Mouse (Mus musculus) spleen, embryonic (tissue): Measurements from ENCODE around the gene Alx3.
"Not testable (repeated sequence)": the region's sequence is repeated elsewhere in the genome, so short reads cannot be mapped to it uniquely, and the experiment has no call there.

Experiments used
- CTCF ChIA-PET: fragments of 350-600 bp; sonication (Branson Sonifier 250); formaldehyde crosslinking; loops from one replicate; lab custom pipeline; 2022; lab: Charles Lee

Alx3 gene

DNA sequence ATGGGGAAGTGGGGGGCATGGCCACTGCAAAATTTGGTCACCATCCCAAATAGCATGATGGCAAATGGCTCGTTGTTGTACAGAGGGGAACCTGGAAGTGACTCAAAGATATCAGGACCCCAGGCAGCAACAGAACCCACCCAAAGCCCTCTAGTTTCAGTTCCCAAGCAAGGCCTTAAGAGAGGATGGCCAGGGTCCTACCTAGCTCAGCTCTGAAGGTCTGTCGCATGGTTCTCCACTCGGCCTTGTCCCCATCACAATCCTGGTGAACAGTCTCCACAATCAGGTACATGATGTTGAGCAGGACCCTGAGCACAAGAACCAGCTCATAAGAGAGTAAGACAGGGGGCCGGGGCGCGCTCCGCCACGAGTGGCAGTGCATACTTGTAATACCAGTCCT, 29.6 kb downstream of the Alx3 start:
- CTCF ChIA-PET: no interaction called here

DNA sequence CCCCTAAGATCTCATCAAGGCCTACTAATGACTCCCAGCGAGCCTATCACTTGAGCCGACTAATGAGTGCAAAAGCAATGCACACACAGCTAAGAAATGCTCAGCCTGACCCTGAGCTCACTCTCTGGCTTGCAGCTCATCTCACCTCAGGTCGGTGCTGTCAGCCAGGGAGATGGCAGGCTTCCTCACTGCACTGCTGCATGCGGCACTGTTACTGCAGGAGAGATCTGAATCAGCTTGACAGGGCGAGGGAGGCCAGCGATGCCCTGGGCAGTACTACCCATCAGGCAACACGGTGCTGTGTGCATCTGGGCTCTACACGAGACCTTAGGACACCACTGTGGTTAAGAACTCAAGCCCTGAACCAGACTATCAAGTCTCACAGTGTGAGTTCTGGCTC, 30.7 kb downstream of the Alx3 start:
- CTCF ChIA-PET: no interaction called here

DNA sequence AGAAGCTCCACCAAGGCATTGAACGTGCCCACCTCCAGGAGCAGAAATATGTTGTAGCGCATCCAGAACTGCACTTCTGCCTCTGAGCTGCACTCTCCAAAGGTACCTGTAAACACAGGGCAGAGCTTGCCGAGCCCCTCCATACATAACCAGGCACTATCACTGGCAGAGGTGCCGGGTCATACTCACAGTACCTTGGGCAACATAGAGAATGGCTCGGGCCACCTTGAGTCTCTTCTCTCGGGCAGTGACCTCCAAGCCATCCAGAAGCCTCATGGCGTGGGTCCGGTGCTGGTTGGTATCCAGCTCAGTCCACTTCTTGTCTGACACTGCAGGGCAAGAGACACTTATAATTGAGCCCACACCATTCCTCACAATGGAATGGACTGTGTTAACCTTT, 31.9 kb downstream of the Alx3 start:
- CTCF ChIA-PET: no interaction called here

DNA sequence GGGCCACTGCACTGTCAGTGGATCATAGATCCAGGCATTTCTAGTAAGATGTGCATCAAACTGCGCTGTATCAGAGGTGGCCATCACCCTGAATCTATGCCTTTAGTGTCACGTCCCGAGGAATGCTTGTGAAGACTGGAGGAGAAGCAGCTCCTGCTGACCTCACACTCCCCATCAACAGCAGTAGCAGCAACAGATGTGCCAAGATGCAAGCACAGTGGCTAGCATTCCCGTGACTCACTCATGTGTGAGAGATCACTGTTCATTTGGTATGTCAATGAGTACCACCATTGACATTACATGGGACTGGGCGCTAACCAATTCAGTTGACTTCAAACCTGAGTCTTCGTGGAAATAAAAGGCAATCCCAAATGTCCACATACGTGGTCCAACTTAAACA, 32.8 kb downstream of the Alx3 start:
- CTCF ChIA-PET: no interaction called here

DNA sequence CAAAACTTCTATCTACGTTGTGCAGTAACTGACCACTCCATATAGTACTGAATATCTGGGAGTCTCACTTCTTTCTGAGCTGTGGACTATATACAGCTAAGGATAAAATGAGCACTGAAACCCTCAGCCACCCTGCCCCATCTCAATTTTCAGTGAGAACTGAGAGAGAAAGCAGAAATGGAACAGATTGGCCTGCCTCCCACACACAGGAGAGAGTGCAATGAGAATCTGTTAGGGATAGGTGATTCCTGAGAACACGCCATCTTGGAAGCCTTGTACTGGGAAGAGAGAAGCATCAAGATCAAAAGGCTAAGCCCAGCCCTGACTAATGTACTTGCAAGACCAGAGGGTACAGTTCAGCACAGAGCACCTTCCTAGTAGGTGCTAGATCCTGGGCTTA, 33.7 kb downstream of the Alx3 start:
- CTCF ChIA-PET: no interaction called here

DNA sequence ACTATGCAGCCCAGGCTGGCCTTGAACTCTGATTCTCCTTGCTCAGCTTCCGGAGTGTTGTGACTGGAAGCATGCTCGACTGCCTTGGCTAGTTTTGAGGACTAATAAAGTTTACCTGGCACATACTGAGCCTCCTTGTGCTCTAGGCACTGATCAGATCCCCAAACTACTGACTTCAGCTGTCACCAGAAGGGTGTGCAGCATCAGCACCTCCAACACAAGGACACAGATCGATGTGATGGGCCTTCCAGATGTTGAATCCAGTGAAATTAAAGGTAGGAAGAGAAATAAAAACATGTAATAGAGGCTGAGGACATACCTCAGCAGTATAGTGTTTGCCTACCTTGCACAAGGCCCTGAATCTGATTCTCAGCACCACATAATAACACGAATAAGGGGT, 34.6 kb downstream of the Alx3 start:
- CTCF ChIA-PET: no interaction called here

DNA sequence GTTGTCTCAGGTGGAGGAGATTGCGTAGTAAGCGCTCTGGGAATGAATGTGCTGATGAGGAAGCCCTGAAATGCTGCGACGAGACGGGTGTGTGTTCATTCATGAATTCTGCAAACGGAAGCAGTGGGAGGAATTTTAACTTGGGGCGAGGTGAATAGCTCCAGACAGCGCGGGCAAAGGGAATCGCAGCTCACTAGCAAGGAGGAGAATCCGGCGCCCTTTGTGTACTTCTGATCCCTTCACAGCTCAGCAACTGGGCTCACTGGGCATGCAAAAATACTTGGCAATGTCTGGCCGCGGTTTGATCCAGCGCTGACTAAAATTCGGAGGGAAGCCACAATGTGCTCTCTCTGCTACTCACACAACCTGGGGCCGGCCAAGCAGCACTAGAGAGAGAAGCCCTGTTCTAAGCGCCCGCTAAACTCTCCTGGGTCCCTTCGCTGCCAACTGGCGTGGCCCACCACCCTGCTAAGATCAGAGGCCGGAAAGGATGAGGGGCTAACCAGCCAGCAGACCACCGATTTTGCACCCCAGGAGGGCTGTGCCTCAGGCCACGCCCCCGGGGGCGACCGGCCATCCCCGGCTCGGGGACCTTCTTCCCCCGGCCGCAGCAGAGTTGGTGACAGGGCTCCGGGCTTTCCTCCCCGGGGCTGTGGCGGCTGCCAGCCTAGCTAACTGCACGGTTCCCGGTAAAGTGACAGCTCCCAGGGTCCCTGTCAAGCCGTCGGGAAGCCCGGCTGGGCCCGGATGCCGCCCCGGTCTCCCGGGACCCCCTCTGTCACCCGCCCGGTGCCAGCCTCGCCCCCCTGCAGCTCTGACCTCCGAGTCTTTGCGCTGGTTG, 36.1 kb downstream of the Alx3 start, which contains the start of gene Gm10961:
Gene Gm10961 (plus strand): TSS at position 641 of the 841 bp plus-strand sequence.
- CTCF ChIA-PET: interaction anchor here (0.5 kb wide), 1 partner anchor 235 kb away, joined by 7 read pairs; no protein-coding TSS in a partner anchor

DNA sequence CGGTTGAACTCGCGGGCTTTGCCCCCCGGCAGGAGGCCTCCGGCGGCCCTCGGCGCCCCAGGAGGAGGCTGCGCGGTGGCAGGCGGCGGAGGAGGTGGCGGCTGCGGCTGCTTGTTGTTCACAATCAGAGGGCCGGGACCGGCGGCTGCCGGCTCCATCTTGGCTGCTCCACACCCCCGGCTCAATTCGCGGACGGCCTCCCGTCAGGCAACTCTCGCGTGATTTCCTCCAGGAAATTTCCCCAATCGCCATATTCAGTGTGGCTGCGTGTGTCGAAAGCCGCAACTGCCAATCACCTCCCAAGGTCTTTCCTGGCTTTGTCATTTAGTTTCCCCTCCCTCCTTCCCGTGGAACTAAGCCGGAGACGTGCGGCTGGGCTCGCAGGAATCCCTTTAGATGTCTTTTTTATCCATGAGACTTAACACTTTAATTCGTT, 36.7 kb downstream of the Alx3 start, which contains the start of gene Strip1:
Gene Strip1 (minus strand): TSS at position 172 of the 436 bp plus-strand sequence.
- CTCF ChIA-PET: no interaction called here

DNA sequence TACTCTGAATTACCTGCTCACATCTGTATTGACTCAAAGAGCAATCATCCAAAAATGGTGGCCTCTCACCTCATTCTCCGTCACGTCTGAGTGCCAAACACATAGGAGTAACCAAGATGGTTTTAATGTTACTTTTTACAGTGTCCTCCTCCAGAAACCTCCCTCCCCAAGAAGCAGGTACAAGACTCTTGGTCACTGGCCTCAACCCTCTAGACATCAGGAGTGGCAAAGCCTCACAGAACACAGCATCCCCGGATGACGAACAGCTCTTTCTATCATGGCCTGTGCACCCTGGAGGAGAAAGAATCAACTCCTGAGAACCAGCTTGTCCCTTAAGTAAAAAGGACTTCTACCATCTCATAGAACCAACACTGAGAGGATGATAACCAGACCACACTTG, 38.0 kb downstream of the Alx3 start:
- CTCF ChIA-PET: no interaction called here

DNA sequence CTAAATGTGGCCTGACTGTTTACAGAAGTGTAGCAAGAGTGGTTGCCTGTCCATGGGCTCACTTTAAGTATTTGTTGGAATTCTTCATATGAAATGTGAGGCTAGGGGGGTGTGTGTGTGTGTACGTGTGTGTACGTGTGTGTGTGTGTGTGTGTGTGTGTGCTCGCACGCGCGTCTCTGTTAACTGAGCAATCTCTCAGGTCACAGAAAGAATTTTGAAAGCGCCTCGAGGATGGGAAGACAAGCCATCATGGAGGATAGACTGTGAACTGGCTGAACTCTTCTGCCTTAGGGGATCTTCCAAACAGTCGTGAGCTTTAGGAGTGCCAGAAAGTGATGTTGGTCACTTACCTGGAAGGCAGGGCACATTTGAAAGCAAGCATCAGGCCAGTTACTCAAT, 39.1 kb downstream of the Alx3 start:
- CTCF ChIA-PET: interaction anchor here (0.7 kb wide), 1 partner anchor 582 kb away, joined by 4 read pairs; no protein-coding TSS in a partner anchor

DNA sequence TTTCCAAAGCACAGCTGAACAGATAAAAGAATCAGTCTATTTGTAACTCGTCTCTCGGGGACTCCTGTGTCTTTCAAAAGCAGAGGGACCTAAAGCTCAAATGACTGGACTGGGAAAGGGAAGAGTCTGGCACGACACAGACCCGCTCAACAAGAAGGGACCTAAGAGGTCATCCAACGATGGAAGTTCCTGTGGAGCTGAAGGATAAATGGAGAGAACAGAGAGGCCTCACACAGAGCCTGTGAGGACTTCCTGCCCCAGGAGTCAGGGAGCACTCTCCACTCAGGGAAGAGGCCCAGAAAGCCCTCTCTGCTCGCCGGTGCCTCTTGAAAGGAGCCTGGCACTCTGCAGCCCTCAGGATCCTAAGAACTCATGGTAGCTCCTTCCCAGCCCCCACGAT, 41.0 kb downstream of the Alx3 start:
- CTCF ChIA-PET: no interaction called here

DNA sequence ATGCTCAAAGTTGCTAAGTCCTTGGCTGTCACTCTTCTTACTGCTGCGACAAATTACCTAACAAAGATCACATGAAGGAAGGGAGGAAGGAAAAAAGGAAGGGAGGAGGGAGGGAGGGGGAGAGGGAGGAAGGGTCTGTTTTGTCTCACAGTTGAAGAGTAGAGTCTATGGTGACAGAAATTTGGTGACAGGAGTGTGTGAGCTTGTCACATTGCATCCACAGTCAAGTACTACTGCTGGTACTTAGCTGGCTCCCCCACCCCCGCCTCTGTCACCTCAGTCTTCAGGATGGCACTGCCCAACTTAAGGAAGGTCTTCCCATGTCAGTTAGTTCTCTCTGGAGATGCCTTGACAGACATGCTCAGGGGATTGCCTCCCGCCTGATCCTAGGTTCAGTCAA, 41.4 kb downstream of the Alx3 start:
- CTCF ChIA-PET: no interaction called here

DNA sequence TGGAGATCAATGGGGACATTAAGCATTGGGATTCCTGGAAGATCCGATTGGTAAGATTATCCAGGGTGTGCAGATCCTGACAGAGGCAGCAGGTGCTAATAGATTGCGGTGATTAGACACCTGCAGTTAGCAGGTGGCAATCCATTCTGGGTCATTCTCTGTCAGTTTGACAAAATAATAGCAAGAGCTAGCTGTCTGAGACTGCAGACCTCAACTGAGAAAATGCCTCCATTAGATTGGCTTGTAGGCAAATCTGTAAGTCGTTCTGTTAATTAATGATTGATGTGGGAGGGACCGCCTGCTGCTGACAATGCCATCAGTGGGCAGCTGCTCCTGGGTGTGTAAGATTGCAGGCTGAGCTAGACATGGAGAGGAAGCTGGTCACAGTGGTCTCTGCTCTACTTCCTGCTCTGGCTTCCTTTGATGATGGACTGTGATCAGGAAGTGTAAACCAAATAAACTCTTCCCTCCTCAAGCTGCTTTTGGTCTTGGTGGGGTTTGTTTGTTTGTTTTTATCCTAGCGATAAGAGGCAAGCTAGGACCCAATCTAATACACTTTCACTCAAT, 42.9 kb downstream of the Alx3 start:
- CTCF ChIA-PET: interaction anchor here (0.5 kb wide), 1 partner anchor 1118 kb away, joined by 4 read pairs; no protein-coding TSS in a partner anchor

DNA sequence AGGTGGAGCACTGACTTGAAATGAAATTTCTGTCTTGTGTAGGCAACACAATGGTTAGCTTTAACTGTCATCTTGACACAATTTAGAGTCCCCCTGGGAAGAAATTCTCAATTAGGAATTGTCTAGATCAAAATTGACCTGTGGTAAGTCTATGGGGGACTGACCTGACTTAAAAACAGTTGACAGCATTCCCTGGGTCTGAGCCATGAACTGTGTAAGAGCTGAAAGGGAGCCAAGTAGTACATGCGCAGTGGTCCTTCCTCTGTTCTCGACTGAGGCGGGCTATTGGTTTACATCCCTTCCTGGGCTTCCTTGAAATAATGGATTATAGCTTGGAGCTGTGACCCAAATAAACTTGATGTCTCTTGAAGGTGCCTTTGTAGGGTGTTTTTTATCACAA, 52.1 kb downstream of the Alx3 start:
- CTCF ChIA-PET: no interaction called here

DNA sequence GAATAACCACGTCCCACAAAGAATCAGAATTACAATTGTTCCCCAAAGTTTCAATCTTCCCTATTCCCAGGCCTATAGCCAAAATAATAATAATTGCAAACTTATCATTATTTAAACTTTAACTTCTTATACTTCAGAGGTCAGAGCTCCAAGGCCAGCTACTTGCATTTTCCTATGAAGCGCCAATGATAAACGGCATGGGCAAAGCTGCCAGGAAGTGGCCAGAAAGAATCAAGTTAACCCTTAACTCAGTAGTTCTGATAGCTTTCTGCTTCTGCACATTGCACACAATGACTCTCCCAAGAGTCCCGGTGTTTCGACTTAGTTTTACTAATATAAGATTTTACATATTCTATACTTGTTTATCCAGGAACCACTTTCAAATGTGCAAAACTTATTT, 55.4 kb downstream of the Alx3 start:
- CTCF ChIA-PET: not testable (repeated sequence)

DNA sequence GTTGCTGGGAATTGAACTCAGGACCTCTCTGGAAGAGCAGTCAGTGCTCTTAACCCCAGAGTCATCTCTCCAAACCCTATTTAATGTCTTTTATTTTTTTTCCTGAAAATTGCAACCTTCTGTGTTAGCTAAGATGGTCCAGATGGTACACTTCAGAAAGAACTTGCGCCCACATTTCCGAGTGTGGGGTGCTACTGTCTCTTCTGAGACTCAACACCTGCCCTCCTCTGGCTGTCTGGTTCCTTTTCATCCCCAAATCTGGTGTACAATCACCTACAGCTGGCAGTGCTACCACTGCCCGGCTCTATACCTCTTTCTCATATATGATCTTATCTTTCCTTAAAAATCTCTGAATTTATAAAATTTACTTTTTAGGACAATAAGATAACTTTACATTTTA, 58.1 kb downstream of the Alx3 start:
- CTCF ChIA-PET: no interaction called here

DNA sequence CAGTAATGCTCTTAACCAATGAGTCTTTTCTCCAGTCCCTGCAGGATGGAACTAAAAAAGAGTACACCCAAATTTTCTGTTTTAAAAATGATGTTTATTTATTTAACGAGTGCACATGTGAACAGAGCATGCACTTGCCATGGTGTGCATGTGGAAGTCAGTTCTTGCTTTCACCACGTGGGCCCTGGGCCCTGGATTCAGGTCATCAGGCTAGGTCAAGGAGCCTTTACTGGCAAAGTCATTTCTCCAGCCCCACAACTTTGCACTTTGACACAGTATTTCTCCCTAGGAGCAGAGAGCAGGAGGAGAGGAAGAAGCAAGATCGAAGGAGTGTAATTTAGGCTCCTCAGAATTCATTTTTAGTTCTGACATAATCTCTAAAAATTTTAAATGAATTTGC, 60.0 kb downstream of the Alx3 start:
- CTCF ChIA-PET: interaction anchor here (0.6 kb wide), 1 partner anchor 91 kb away, joined by 3 read pairs; no protein-coding TSS in a partner anchor
